Mouse (Mus musculus) ES-Bruce4 (cell line): Measurements from ENCODE around the gene Dnttip2.
"Not testable (repeated sequence)": the region's sequence is repeated elsewhere in the genome, so short reads cannot be mapped to it uniquely, and the experiment has no call there.

ENCODE experiments used
- CTCF ChIP-seq: IDR thresholded peaks from one replicate; pipeline ENCODE4 v1.8.1; 2011; ENCODE audit warnings: low read depth, low read length
- EP300 ChIP-seq: IDR thresholded peaks from 2 replicates; pipeline ENCODE4 v1.6.1; 2011; ENCODE audit warnings: low read depth, low read length; ENCODE audit not compliant: insufficient read depth
- POLR2A ChIP-seq: IDR thresholded peaks from one replicate; pipeline ENCODE4 v1.8.1; 2011; ENCODE audit warnings: low read length; ENCODE audit not compliant: insufficient read depth

- TF ChIP-seq CTCF, POLR2A, EP300: not testable (repeated sequence)
These were observed 15.2 kb downstream of the Dnttip2 start for GRCm38 (mm10) chr3:122289344-122289743.
